Mouse (Mus musculus) ES-E14 (cell line): ENCODE data around the gene Rubcn.

Source experiments
- CHD2 ChIP-seq: IDR thresholded peaks from 2 replicates; pipeline ENCODE4 v1.6.1; 2014; ENCODE audit warnings: mild to moderate bottlenecking, low read depth, low read length, inconsistent platforms
- HCFC1 ChIP-seq: IDR thresholded peaks from 2 replicates; pipeline ENCODE4 v1.6.1; 2012; ENCODE audit warnings: low read length, inconsistent platforms, borderline replicate concordance; ENCODE audit not compliant: insufficient read depth
- ZC3H11A ChIP-seq: IDR thresholded peaks from 2 replicates; pipeline ENCODE4 v1.6.1; 2012; ENCODE audit warnings: low read depth, mild to moderate bottlenecking, inconsistent platforms, low read length, borderline replicate concordance
- ZNF384 ChIP-seq: IDR thresholded peaks from 2 replicates; pipeline ENCODE4 v1.6.1; 2012; ENCODE audit warnings: low read depth, low read length, inconsistent platforms

GRCm38 (mm10) chr16:32865401-32865800, 12.2 kb downstream of the Rubcn start:
- no peak for TF ChIP-seq CHD2
- no peak for TF ChIP-seq HCFC1
- no peak for TF ChIP-seq ZNF384
- TF ChIP-seq ZC3H11A = no peak
